Mouse (Mus musculus): ENCODE measurements at regions not wholly inside any gene's neighbourhood (a gene's known extent, or its start where the extent isn't known, plus 50 kb on each side); places are given as distances from the start of the nearest gene placed in this dataset.

DNA sequence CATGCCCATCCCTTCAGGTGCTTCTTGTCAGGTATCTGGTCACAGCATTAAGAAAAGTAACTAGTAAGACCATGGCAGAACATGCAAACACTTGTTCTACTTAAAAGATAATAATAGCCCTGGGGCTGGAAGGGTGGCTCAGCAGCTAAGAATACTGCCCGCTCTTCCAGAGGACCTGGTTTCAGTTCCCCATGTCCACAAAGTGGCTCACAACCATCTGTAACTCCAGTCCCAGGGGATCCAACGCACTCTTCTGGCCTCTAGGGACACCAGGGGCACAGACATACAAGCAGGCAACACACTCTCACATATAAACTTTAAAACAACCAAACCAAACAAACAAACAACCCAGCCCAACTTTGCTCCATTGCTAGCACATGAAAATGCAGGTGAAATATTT is 55.2 kb upstream of the Ppp2r5a start:
- WGBS = 79% methylated on average over 2 of the region's 2 CpGs
- H3K27me3 ChIP-seq (replicated peaks) = no peaks in the 10 kb centered on the region
- H3K9me3 ChIP-seq = no peaks in the 10 kb centered on the region
- no peak overlapping the region for H3K4me2 ChIP-seq (replicated peaks)
- no peak for ATAC-seq
- H3K4me1 ChIP-seq (replicated peaks) = peaks cover 29% of the 10 kb centered on the region
- no peak overlapping the region for H3K27ac ChIP-seq
- H3K9ac ChIP-seq = no peak overlapping the region
- H3K36me3 ChIP-seq = no peaks in the 10 kb centered on the region
- H3K4me3 ChIP-seq (replicated peaks) = no peak overlapping the region

DNA sequence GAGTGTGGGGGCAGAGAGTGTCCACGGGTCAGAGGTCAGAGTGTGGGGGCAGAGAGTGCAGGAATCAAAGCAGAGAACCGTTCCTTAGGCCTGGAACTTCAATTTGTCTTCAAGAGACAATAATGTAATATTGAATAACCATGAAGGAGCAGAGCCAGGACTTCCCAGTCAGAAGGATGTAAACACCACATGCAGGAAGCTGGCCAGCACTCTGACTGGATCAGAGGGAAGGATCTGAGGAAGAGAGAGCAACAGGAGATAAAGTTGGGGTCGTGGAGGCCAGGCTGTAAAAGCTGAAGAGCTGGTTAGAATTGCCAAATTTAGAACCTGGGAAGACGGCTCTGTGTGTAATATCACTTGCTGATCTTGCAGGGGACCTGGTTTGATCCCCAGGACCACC is 54.0 kb upstream of the Ppp2r5a start:
- no peak overlapping the region for H3K4me2 ChIP-seq (replicated peaks)
- no peak overlapping the region for H3K9ac ChIP-seq
- H3K4me3 ChIP-seq (replicated peaks) = no peak overlapping the region
- no peak overlapping the region for H3K27ac ChIP-seq
- H3K9me3 ChIP-seq = no peaks in the 10 kb centered on the region
- H3K4me1 ChIP-seq (replicated peaks) = peaks cover 25% of the 10 kb centered on the region
- 44% methylated on average over 4 of the region's 4 CpGs for WGBS
- H3K27me3 ChIP-seq (replicated peaks) = no peaks in the 10 kb centered on the region
- H3K36me3 ChIP-seq = no peaks in the 10 kb centered on the region
- ATAC-seq = no peak

DNA sequence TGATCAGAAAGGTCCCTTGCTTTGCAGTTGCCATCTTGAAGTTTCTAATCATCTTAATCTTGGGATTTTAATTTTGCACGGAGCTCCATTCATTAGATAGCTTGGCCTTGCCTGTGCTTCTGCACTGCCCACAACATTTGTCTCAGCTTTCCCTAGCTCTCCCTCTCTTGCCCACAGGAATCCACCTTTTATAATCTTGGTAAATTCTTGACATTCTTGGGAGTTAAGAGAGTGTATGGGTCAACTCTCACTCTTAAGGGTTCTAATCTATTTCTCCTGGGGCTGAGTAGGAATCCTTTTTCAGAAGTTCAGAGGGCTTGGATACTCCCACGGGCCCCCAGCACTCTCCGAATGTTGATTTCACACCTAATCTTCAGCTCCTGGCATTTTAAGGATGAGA is 51.5 kb upstream of the Ppp2r5a start:
- 38% methylated on average over 3 of the region's 3 CpGs for WGBS
- Histone ChIP-seq H3K4me2 (replicated peaks) (no peak overlapping the region), H3K27me3 (replicated peaks) (no peaks in the 10 kb centered on the region), H3K4me3 (replicated peaks) (no peak overlapping the region), H3K9ac (no peak overlapping the region), H3K36me3 (no peaks in the 10 kb centered on the region), H3K9me3 (no peaks in the 10 kb centered on the region), H3K4me1 (replicated peaks) (peaks cover 10% of the 10 kb centered on the region), H3K27ac (no peak overlapping the region)
- ATAC-seq = no peak

DNA sequence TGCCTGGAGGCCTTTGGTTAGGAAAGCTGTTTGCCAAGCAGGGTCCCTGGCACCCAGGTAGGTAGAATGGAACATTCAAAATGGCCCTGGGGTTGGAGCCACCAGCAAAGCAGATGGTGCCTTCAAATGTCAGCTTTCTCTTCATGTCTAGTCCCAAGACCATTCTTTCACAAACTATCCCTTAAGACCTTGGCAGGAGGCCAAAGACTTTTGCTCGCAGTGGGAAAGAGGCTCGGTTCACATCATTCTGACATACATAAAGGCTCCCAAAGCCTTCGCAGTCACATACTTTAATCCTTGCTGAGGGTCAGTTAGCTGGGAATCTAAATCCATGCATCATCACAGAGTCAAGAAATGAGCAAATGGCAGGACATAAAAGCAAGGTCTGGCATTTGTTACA is 50.5 kb upstream of the Ppp2r5a start:
- no peaks in the 10 kb centered on the region for H3K36me3 ChIP-seq
- no peak overlapping the region for H3K4me2 ChIP-seq (replicated peaks)
- no peaks in the 10 kb centered on the region for H3K27me3 ChIP-seq (replicated peaks)
- 37% methylated on average over 3 of the region's 3 CpGs for WGBS
- no peak overlapping the region for H3K27ac ChIP-seq
- H3K4me1 ChIP-seq (replicated peaks) = peaks cover 10% of the 10 kb centered on the region
- no peak overlapping the region for H3K9ac ChIP-seq
- no peaks in the 10 kb centered on the region for H3K9me3 ChIP-seq
- no peak overlapping the region for H3K4me3 ChIP-seq (replicated peaks)
- ATAC-seq = no peak
